Mouse (Mus musculus) gastrocnemius, postnatal 36 days (tissue): ENCODE measurements around the gene Mup2. TPM values are rescaled to one million over a fixed set of nuclear protein-coding genes. Genes with fewer than 3 reads are reported as not detected.
"Not testable (repeated sequence)": the region's sequence is repeated elsewhere in the genome, so short reads cannot be mapped to it uniquely, and the experiment has no call there.

Source experiments
- DNase-seq, 2 experiments: peaks; one replicate each; pipeline ENCODE4 v3.0.0; 2022
- intact Hi-C: fragments of 180-260 bp; cut with DNase I; formaldehyde crosslinking; loops from one replicate; pipeline ENCODE4 v1.15.1; 2025
- long read RNA-seq, 2 experiments: library from polyadenylated mRNA; stranded (forward); transcript quantifications; one replicate each; pipeline ENCODE4 v2.0.0; 2021
- total RNA-seq, 2 experiments: library from RNA; stranded (reverse); gene quantifications; 2 replicates each; pipeline ENCODE4 v1.2.3; 2021

Mup2 gene
- total RNA-seq: not detected
- long read RNA-seq, experiment 1: 0 reads
- long read RNA-seq, experiment 2, partial matches to known transcripts: 1 of 1 reads
- long read RNA-seq, experiment 2, other reads (novel, unspliced or antisense): 0 of 1 reads

DNA sequence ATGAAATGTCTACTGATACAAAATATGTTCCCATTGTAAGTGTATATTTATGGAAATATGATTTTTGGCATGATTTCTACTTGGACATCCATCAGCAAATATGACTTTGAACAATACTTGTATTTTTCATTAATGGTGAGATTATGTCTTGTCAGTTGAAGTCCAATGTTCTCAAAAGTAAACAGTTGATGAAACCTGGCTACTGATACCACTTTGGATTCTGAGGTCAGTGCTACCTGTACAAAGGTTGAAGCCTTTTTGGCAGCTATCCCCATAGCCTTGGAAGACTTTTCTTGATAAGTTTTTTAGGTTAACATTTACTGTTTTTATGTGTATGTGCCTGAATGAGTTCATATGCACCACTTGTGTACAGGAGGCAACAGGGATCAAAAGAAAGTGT is at the start of gene Mup2:
Mup2 (minus strand) TSS at position 101 of the 400 bp plus-strand sequence.
- intact Hi-C loops, DNase-seq: not testable (repeated sequence)

Other genes with a start within 250 kb of the Mup2 start
- gene Slc46a2, start 239.2 kb downstream of the Mup2 start, total RNA-seq: under 1 TPM in 1 of 2 experiments, not detected in 1; 0.15 TPM
- gene Mup4, start 193.6 kb downstream of the Mup2 start, total RNA-seq: not detected
- not detected for gene Mup6, start 190.0 kb downstream of the Mup2 start, total RNA-seq
- 1 to 10 TPM in 1 of 2 experiments, not detected in 1; 1.1 TPM for gene Mup7, start 83.8 kb downstream of the Mup2 start, total RNA-seq
- not detected for gene Mup8, start 68.3 kb upstream of the Mup2 start, total RNA-seq